Mouse (Mus musculus): ENCODE data around the gene Hey2. TPM values are rescaled to one million over a fixed set of nuclear protein-coding genes. Genes with fewer than 3 reads are reported as not detected.

Hey2 gene
- polyA plus RNA-seq (2015; fragmentation: Nextera tagmentation; extraction: Ambion mirVana): 3.4 and 3.9 TPM in 2 replicates

- H3K4me1 ChIP-seq (replicated peaks; ENCODE audit: control insufficient read depth, insufficient read depth, low read length): peaks cover 21% of the 10 kb centered on the region
- peak within 1 kb of the TSS; percentile 51 for H3K9ac ChIP-seq (replicated peaks; ENCODE audit: low read depth, low read length)
- no peak within 1 kb of the TSS for H3K27ac ChIP-seq (ENCODE audit: low read length)
- H3K4me2 ChIP-seq (ENCODE audit: low read length): peak within 1 kb of the TSS; percentile 67
- H3K9me3 ChIP-seq (ENCODE audit: control insufficient read depth, low read length): no peaks in the 10 kb centered on the region
- peaks cover 20% of the 10 kb centered on the region for H3K27me3 ChIP-seq (replicated peaks; ENCODE audit: control insufficient read depth, insufficient read depth, low read length)
- WGBS: under 1% methylated on average over 66 of the region's 70 CpGs
- H3K4me3 ChIP-seq (replicated peaks; ENCODE audit: low read length): peak within 1 kb of the TSS; percentile 77
- no peaks in the 10 kb centered on the region for H3K36me3 ChIP-seq (ENCODE audit: control insufficient read depth, insufficient read depth)
- ATAC-seq: peak; percentile 99
Observed at GRCm38 (mm10) chr10:30842643-30843437, at the start of gene Hey2. Gene Hey2 (minus strand): TSS chr10:30842801.

- no peaks in the 10 kb centered on the region for H3K9me3 ChIP-seq (ENCODE audit: control insufficient read depth, low read length)
- H3K4me1 ChIP-seq (replicated peaks; ENCODE audit: control insufficient read depth, insufficient read depth, low read length): no peaks in the 10 kb centered on the region; the same call in 1 of the 2 replicates
- H3K9ac ChIP-seq (replicated peaks; ENCODE audit: low read depth, low read length): no peak overlapping the region
- no peak overlapping the region for H3K4me3 ChIP-seq (replicated peaks; ENCODE audit: low read length)
- H3K36me3 ChIP-seq (ENCODE audit: control insufficient read depth, insufficient read depth): no peaks in the 10 kb centered on the region
- 43% methylated on average over 4 of the region's 4 CpGs for WGBS
- no peak; the same call in 1 of the 2 replicates for ATAC-seq
- H3K27me3 ChIP-seq (replicated peaks; ENCODE audit: control insufficient read depth, insufficient read depth, low read length): no peaks in the 10 kb centered on the region
- no peak overlapping the region for H3K4me2 ChIP-seq (ENCODE audit: low read length)
- H3K27ac ChIP-seq (ENCODE audit: low read length): no peak overlapping the region
Observed at GRCm38 (mm10) chr10:30883085-30883760, 40.6 kb upstream of the Hey2 start.

GRCm38 (mm10) chr10:30881109-30881508 is 38.5 kb upstream of the Hey2 start:
- no peaks in the 10 kb centered on the region for H3K9me3 ChIP-seq (ENCODE audit: control insufficient read depth, low read length)
- H3K4me3 ChIP-seq (replicated peaks; ENCODE audit: low read length): no peak overlapping the region
- H3K4me1 ChIP-seq (replicated peaks; ENCODE audit: control insufficient read depth, insufficient read depth, low read length): no peaks in the 10 kb centered on the region; the same call in 1 of the 2 replicates
- no peaks in the 10 kb centered on the region for H3K27me3 ChIP-seq (replicated peaks; ENCODE audit: control insufficient read depth, insufficient read depth, low read length)
- no peak overlapping the region for H3K4me2 ChIP-seq (ENCODE audit: low read length)
- H3K27ac ChIP-seq (ENCODE audit: low read length): no peak overlapping the region
- no peaks in the 10 kb centered on the region for H3K36me3 ChIP-seq (ENCODE audit: control insufficient read depth, insufficient read depth)
- H3K9ac ChIP-seq (replicated peaks; ENCODE audit: low read depth, low read length): no peak overlapping the region
- 94% methylated on average over 10 of the region's 10 CpGs for WGBS
- ATAC-seq: no peak

GRCm38 (mm10) chr10:30845101-30845825 is 2.7 kb upstream of the Hey2 start:
- WGBS: 10% methylated on average over 13 of the region's 13 CpGs
- H3K4me1 ChIP-seq (replicated peaks; ENCODE audit: control insufficient read depth, insufficient read depth, low read length): peaks cover 21% of the 10 kb centered on the region
- H3K27ac ChIP-seq (ENCODE audit: low read length): no peak overlapping the region
- no peak overlapping the region for H3K4me2 ChIP-seq (ENCODE audit: low read length)
- no peak overlapping the region for H3K9ac ChIP-seq (replicated peaks; ENCODE audit: low read depth, low read length)
- peaks cover 20% of the 10 kb centered on the region for H3K27me3 ChIP-seq (replicated peaks; ENCODE audit: control insufficient read depth, insufficient read depth, low read length)
- ATAC-seq: no peak
- no peaks in the 10 kb centered on the region for H3K36me3 ChIP-seq (ENCODE audit: control insufficient read depth, insufficient read depth)
- H3K9me3 ChIP-seq (ENCODE audit: control insufficient read depth, low read length): no peaks in the 10 kb centered on the region
- no peak overlapping the region for H3K4me3 ChIP-seq (replicated peaks; ENCODE audit: low read length)

- Histone ChIP-seq H3K9me3 (ENCODE audit: control insufficient read depth, low read length) (no peaks in the 10 kb centered on the region), H3K9ac (replicated peaks; ENCODE audit: low read depth, low read length) (peak overlapping the region; percentile 36), H3K4me3 (replicated peaks; ENCODE audit: low read length) (peak overlapping the region; percentile 77), H3K4me1 (replicated peaks; ENCODE audit: control insufficient read depth, insufficient read depth, low read length) (peaks cover 21% of the 10 kb centered on the region), H3K36me3 (ENCODE audit: control insufficient read depth, insufficient read depth) (no peaks in the 10 kb centered on the region), H3K27ac (ENCODE audit: low read length) (no peak overlapping the region), H3K27me3 (replicated peaks; ENCODE audit: control insufficient read depth, insufficient read depth, low read length) (peaks cover 20% of the 10 kb centered on the region), H3K4me2 (ENCODE audit: low read length) (peak overlapping the region; percentile 67)
- 2% methylated on average over 30 of the region's 30 CpGs for WGBS
- ATAC-seq: no peak
Observed at GRCm38 (mm10) chr10:30844191-30845010, 1.8 kb upstream of the Hey2 start.

GRCm38 (mm10) chr10:30843438-30844190 is 1.0 kb upstream of the Hey2 start:
- H3K4me3 ChIP-seq (replicated peaks; ENCODE audit: low read length): peak overlapping the region; percentile 77
- WGBS: under 1% methylated on average over 21 of the region's 21 CpGs
- H3K9me3 ChIP-seq (ENCODE audit: control insufficient read depth, low read length): no peaks in the 10 kb centered on the region
- peaks cover 20% of the 10 kb centered on the region for H3K27me3 ChIP-seq (replicated peaks; ENCODE audit: control insufficient read depth, insufficient read depth, low read length)
- peak overlapping the region; percentile 67 for H3K4me2 ChIP-seq (ENCODE audit: low read length)
- ATAC-seq: no peak
- peak overlapping the region; percentile 36; the same call in 1 of the 2 replicates for H3K9ac ChIP-seq (replicated peaks; ENCODE audit: low read depth, low read length)
- H3K27ac ChIP-seq (ENCODE audit: low read length): no peak overlapping the region
- peaks cover 21% of the 10 kb centered on the region for H3K4me1 ChIP-seq (replicated peaks; ENCODE audit: control insufficient read depth, insufficient read depth, low read length)
- H3K36me3 ChIP-seq (ENCODE audit: control insufficient read depth, insufficient read depth): no peaks in the 10 kb centered on the region

GRCm38 (mm10) chr10:30842228-30842627 is 373 bp downstream of the Hey2 start:
- Histone ChIP-seq H3K9ac (replicated peaks; ENCODE audit: low read depth, low read length) (peak overlapping the region; percentile 51), H3K4me3 (replicated peaks; ENCODE audit: low read length) (peak overlapping the region; percentile 77), H3K4me2 (ENCODE audit: low read length) (peak overlapping the region; percentile 67), H3K27me3 (replicated peaks; ENCODE audit: control insufficient read depth, insufficient read depth, low read length) (peaks cover 20% of the 10 kb centered on the region), H3K27ac (ENCODE audit: low read length) (no peak overlapping the region), H3K4me1 (replicated peaks; ENCODE audit: control insufficient read depth, insufficient read depth, low read length) (peaks cover 21% of the 10 kb centered on the region), H3K9me3 (ENCODE audit: control insufficient read depth, low read length) (no peaks in the 10 kb centered on the region), H3K36me3 (ENCODE audit: control insufficient read depth, insufficient read depth) (no peaks in the 10 kb centered on the region)
- WGBS: under 1% methylated on average over 29 of the region's 29 CpGs
- peak; percentile 53 for ATAC-seq

- Histone ChIP-seq H3K36me3 (ENCODE audit: control insufficient read depth, insufficient read depth) (no peaks in the 10 kb centered on the region), H3K27me3 (replicated peaks; ENCODE audit: control insufficient read depth, insufficient read depth, low read length) (peaks cover 10% of the 10 kb centered on the region), H3K9ac (replicated peaks; ENCODE audit: low read depth, low read length) (no peak overlapping the region), H3K4me1 (replicated peaks; ENCODE audit: control insufficient read depth, insufficient read depth, low read length) (peaks cover 21% of the 10 kb centered on the region), H3K4me2 (ENCODE audit: low read length) (no peak overlapping the region), H3K4me3 (replicated peaks; ENCODE audit: low read length) (no peak overlapping the region), H3K9me3 (ENCODE audit: control insufficient read depth, low read length) (no peaks in the 10 kb centered on the region), H3K27ac (ENCODE audit: low read length) (no peak overlapping the region)
- WGBS: 80% methylated on average over 5 of the region's 5 CpGs
- no peak for ATAC-seq
Observed at GRCm38 (mm10) chr10:30840824-30841223, 1.8 kb downstream of the Hey2 start.

All from forebrain, embryonic 16.5 days (tissue).